Mouse (Mus musculus): Measurements from ENCODE around the gene Myo10.

- TF ChIP-seq TAL1 (IDR thresholded peaks at IDR 0.05; ENCODE audit: low read length) (no peak), GATA1 (IDR thresholded peaks at IDR 0.05; ENCODE audit: low read length) (no peak)
These were observed 179.4 kb downstream of the Myo10 start for GRCm38 (mm10) chr15:25801726-25802125.
